Mouse (Mus musculus) G1E (cell line): Measurements from ENCODE around the gene Reln.

Experiments used
- CTCF ChIP-seq: IDR thresholded peaks from 2 replicates; pipeline ENCODE4 v1.5.1; 2012; ENCODE audit warnings: low read depth, low read length, inconsistent platforms, mixed read lengths
- GATA1 ChIP-seq: IDR thresholded peaks from 2 replicates; pipeline ENCODE4 v1.6.1; 2012; ENCODE audit warnings: borderline replicate concordance, low read length, inconsistent platforms, mixed read lengths
- GATA2 ChIP-seq: IDR thresholded peaks from 2 replicates; pipeline ENCODE4 v1.6.1; 2012; ENCODE audit warnings: low read depth, low read length, inconsistent platforms, borderline replicate concordance
- POLR2AphosphoS5 ChIP-seq: IDR thresholded peaks from 2 replicates; pipeline ENCODE4 v1.6.1; 2012; ENCODE audit warnings: low read depth, low read length, inconsistent platforms; ENCODE audit not compliant: insufficient replicate concordance
- TAL1 ChIP-seq: conservative IDR thresholded peaks from 2 replicates; pipeline ENCODE4 v1.6.1; 2012; ENCODE audit warnings: low read depth, low read length, inconsistent platforms, mixed read lengths

DNA sequence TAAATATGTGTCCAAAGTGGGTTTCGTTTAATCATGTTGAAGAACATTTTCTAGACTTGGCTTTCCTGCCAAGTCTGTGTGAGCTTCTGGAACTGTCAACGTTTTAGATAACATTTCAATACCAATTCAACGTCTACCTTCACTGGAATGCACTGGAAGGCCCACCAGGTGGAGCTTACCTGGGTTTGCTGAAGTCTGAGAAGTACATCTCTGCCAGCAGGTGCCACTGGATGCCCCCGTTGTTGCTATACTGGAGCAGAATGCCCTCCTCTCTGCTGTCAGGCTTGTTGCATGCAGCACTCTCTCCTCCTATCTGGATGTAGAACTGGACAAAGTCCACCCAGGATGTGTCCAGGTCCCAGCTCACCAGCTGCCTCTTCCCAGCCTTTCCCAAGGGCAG lies 340.6 kb downstream of the Reln start:
- TF ChIP-seq CTCF: no peak
- TF ChIP-seq GATA1: no peak
- no peak for TF ChIP-seq TAL1
- no peak for TF ChIP-seq POLR2AphosphoS5
- no peak for TF ChIP-seq GATA2
